ENCODE assay signal across 28 mouse cellular contexts in the genomic region with DNA sequence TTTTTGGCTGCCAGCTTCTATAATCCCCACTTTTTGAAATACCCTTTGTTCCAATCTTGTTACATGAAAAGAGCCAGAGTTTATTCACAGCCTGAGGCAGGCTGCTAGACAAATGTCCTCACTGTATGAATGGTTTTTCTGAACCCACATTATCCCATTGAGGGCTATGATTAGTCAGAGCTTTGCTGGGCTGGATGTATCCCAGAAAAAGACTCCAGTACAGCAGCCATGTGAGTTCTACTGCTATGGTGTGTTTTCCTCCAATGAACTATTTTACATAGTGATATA.
DNase-seq lines count a peak whose midpoint lies in the region; ATAC-seq and TF ChIP-seq lines count a peak whose summit lies in the region.
"Had no signal": no experiment of that assay in that cellular context is flagged by ENCODE, and none has a peak within 500 bp of the region (broad histone marks: within the 10 kb centered on the region; RNA-seq: fewer than 3 reads in every experiment).

No protein-coding gene starts in this region.

- no peaks in the 10 kb centered on the region for H3K4me1 ChIP-seq in hindbrain, embryonic 15.5 days (replicated peaks)
- no peaks in the 10 kb centered on the region for H3K4me1 ChIP-seq in hindbrain, embryonic 13.5 days (replicated peaks)
- no peaks in the 10 kb centered on the region; the same call in 1 of the 2 replicates for H3K4me1 ChIP-seq in forebrain, embryonic 12.5 days
- no peaks in the 10 kb centered on the region for H3K4me1 ChIP-seq in forebrain, postnatal 0 days (ENCODE audit: insufficient read depth)
- H3K4me1 ChIP-seq: embryonic facial prominence, embryonic 13.5 days; liver, embryonic 12.5 days had no signal

- TF ChIP-seq CTCF in forebrain, postnatal 0 days (IDR thresholded peaks at IDR 0.05; ENCODE audit: low read depth) = no peak

- no peaks in the 10 kb centered on the region for H3K9me3 ChIP-seq in hindbrain, embryonic 15.5 days
- H3K9me3 ChIP-seq in hindbrain, embryonic 13.5 days = no peaks in the 10 kb centered on the region
- H3K9me3 ChIP-seq in forebrain, embryonic 12.5 days = no peaks in the 10 kb centered on the region
- no peaks in the 10 kb centered on the region for H3K9me3 ChIP-seq in forebrain, postnatal 0 days (ENCODE audit: low read length)
- H3K9me3 ChIP-seq: embryonic facial prominence, embryonic 13.5 days; heart, embryonic 13.5 days; liver, embryonic 12.5 days had no signal

- no peak overlapping the region for H3K9ac ChIP-seq in hindbrain, embryonic 15.5 days
- H3K9ac ChIP-seq in hindbrain, embryonic 13.5 days = no peak overlapping the region
- H3K9ac ChIP-seq in forebrain, embryonic 12.5 days = no peak overlapping the region
- H3K9ac ChIP-seq in forebrain, postnatal 0 days = no peak overlapping the region
- H3K9ac ChIP-seq: embryonic facial prominence, embryonic 13.5 days; heart, embryonic 13.5 days; liver, embryonic 12.5 days; liver, postnatal 0 days had no signal

- no peak overlapping the region for H3K4me3 ChIP-seq in hindbrain, embryonic 15.5 days
- no peak overlapping the region for H3K4me3 ChIP-seq in hindbrain, embryonic 13.5 days
- H3K4me3 ChIP-seq in forebrain, embryonic 12.5 days (replicated peaks) = no peak overlapping the region
- H3K4me3 ChIP-seq in forebrain, postnatal 0 days (ENCODE audit: low read depth, low read length) = no peak overlapping the region
- H3K4me3 ChIP-seq: embryonic facial prominence, embryonic 13.5 days; erythroblast, embryonic 14.5 days; gastrocnemius, adult 2 months; heart, adult 2 months; heart, embryonic 13.5 days; liver, embryonic 12.5 days had no signal

- H3K27me3 ChIP-seq in hindbrain, embryonic 15.5 days = no peaks in the 10 kb centered on the region
- no peaks in the 10 kb centered on the region for H3K27me3 ChIP-seq in hindbrain, embryonic 13.5 days
- no peaks in the 10 kb centered on the region for H3K27me3 ChIP-seq in forebrain, embryonic 12.5 days
- H3K27me3 ChIP-seq in forebrain, postnatal 0 days (ENCODE audit: insufficient read depth, low read length) = no peaks in the 10 kb centered on the region
- H3K27me3 ChIP-seq: embryonic facial prominence, embryonic 13.5 days; heart, embryonic 13.5 days; liver, embryonic 12.5 days had no signal

- H3K36me3 ChIP-seq in hindbrain, embryonic 15.5 days = no peaks in the 10 kb centered on the region
- H3K36me3 ChIP-seq in hindbrain, embryonic 13.5 days = no peaks in the 10 kb centered on the region
- H3K36me3 ChIP-seq in forebrain, embryonic 12.5 days (replicated peaks) = no peaks in the 10 kb centered on the region
- H3K36me3 ChIP-seq in forebrain, postnatal 0 days (ENCODE audit: insufficient read depth) = no peaks in the 10 kb centered on the region
- H3K36me3 ChIP-seq: embryonic facial prominence, embryonic 13.5 days; heart, embryonic 13.5 days; liver, embryonic 12.5 days had no signal

- no peak overlapping the region for H3K4me2 ChIP-seq in hindbrain, embryonic 15.5 days
- H3K4me2 ChIP-seq in hindbrain, embryonic 13.5 days = no peak overlapping the region
- H3K4me2 ChIP-seq in forebrain, embryonic 12.5 days = no peak overlapping the region
- H3K4me2 ChIP-seq in forebrain, postnatal 0 days (ENCODE audit: low read depth) = no peak overlapping the region
- H3K4me2 ChIP-seq: embryonic facial prominence, embryonic 13.5 days; heart, embryonic 13.5 days; liver, embryonic 12.5 days had no signal

- peak; percentile 78 for DNase-seq in Muller cell, postnatal 12 days (ENCODE audit: inconsistent ontology term)
- peak; percentile 8 for DNase-seq in forebrain, postnatal 0 days
- DNase-seq in lung, postnatal 36 days = no peak
- DNase-seq in adrenal gland, adult (ENCODE audit: inconsistent age in 2 of 2, low spot score in 1 of 2) = no peak
- DNase-seq: adrenal gland, postnatal 36 days; cerebellum, adult 8-10 months; cerebellum, postnatal 36 days; gastrocnemius, adult 2 months; gastrocnemius, postnatal 36 days; heart, adult 2 months; heart, postnatal 10 days; kidney, adult 18-20 months; kidney, postnatal 36 days; layer of hippocampus, postnatal 36 days; left cerebral cortex, postnatal 4 days; liver, postnatal 0 days; thymus, adult 2 months; thymus, postnatal 36 days had no signal

- no peak overlapping the region for H3K27ac ChIP-seq in hindbrain, embryonic 15.5 days (replicated peaks)
- no peak overlapping the region for H3K27ac ChIP-seq in hindbrain, embryonic 13.5 days
- H3K27ac ChIP-seq in forebrain, embryonic 12.5 days = no peak overlapping the region
- H3K27ac ChIP-seq in forebrain, postnatal 0 days (ENCODE audit: low read depth, low read length) = no peak overlapping the region
- H3K27ac ChIP-seq: embryonic facial prominence, embryonic 13.5 days; gastrocnemius, adult 2 months; heart, adult 2 months; heart, embryonic 13.5 days; liver, embryonic 12.5 days; macrophage had no signal

- ATAC-seq in hindbrain, embryonic 15.5 days (ENCODE audit: low FRiP score, low read depth) = 0 out of 2 replicates have a peak, but pooled peaks have one; percentile 48
- no peak for ATAC-seq in hindbrain, embryonic 13.5 days (ENCODE audit: low FRiP score)
- ATAC-seq in forebrain, embryonic 12.5 days (ENCODE audit: low FRiP score) = peak; percentile 86; the same call in 1 of the 2 replicates
- ATAC-seq in forebrain, postnatal 0 days = peak; percentile 66; the same call in 1 of the 2 replicates
- ATAC-seq: hindbrain, embryonic 16.5 days; liver, embryonic 12.5 days; liver, postnatal 0 days; lung, postnatal 0 days had no signal

Comparison
In these comparisons a context has a peak if more than half of its experiments do, and no peak if none do; other contexts are left out.
1. DNase-seq: peak in Muller cell, postnatal 12 days (single experiment) and forebrain, postnatal 0 days (single experiment); none in lung, postnatal 36 days (single experiment) and adrenal gland, adult (0 of 2).